Mouse (Mus musculus): ENCODE measurements around the gene Slc39a1. TPM values are rescaled to one million over a fixed set of nuclear protein-coding genes. Genes with fewer than 3 reads are reported as not detected.
"Not testable (repeated sequence)": the region's sequence is repeated elsewhere in the genome, so short reads cannot be mapped to it uniquely, and the experiment has no call there.

Gene Slc39a1
- total RNA-seq, 1 experiment, result 88.4 TPM

- no peak overlapping the region for H3K4me3 ChIP-seq (ENCODE audit: insufficient read depth in 1 of 2, low read depth in 1 of 2, low read length in 2 of 2, poor library complexity in 1 of 2, severe bottlenecking in 1 of 2)
- no peak for TF ChIP-seq ZC3H11A (IDR thresholded peaks at IDR 0.05; ENCODE audit: borderline replicate concordance, low read depth, low read length)
- no peak for TF ChIP-seq HCFC1 (IDR thresholded peaks at IDR 0.05; ENCODE audit: borderline replicate concordance, insufficient read depth, low read length)
- TF ChIP-seq ZNF384 (IDR thresholded peaks at IDR 0.05; ENCODE audit: low read depth, low read length), result no peak
- TF ChIP-seq CHD2 (IDR thresholded peaks at IDR 0.05; ENCODE audit: low read depth, low read length), result no peak
- TF ChIP-seq MAFK (IDR thresholded peaks at IDR 0.05; ENCODE audit: insufficient read depth, low read depth, low read length), result no peak
- no peaks in the 10 kb centered on the region; a peak in 1 of 4 replicates for H3K4me1 ChIP-seq (ENCODE audit: control insufficient read depth in 2 of 2, insufficient read depth in 2 of 2, low read length in 2 of 2, poor library complexity in 1 of 2)
- no peak overlapping the region for H3K27ac ChIP-seq (ENCODE audit: insufficient read depth, low read depth, low read length, poor library complexity, severe bottlenecking)
- no peak for DNase-seq (ENCODE audit: low read depth, low spot score)
- peaks cover 5% of the 10 kb centered on the region; the same call in 1 of the 2 replicates for H3K36me3 ChIP-seq (ENCODE audit: control insufficient read depth, insufficient read depth, low read length, poor library complexity, severe bottlenecking)
- in situ Hi-C loops (cut with MboI; ENCODE audit: low sequenced_read_pairs in 2 of 2, unreplicated experiment in 2 of 2), result no loop called here
- no peak overlapping the region for H3K9ac ChIP-seq (ENCODE audit: insufficient read depth, low read depth, low read length, poor library complexity, severe bottlenecking)
- H3K9me3 ChIP-seq (ENCODE audit: control insufficient read depth, insufficient read depth, low read depth, low read length), result no peaks in the 10 kb centered on the region
These were observed 31.8 kb downstream of the Slc39a1 start for GRCm38 (mm10) chr3:90279743-90280142.

- Histone ChIP-seq H3K27ac (ENCODE audit: insufficient read depth, low read depth, low read length, poor library complexity, severe bottlenecking) (no peak overlapping the region), H3K4me3 (ENCODE audit: insufficient read depth in 1 of 2, low read depth in 1 of 2, low read length in 2 of 2, poor library complexity in 1 of 2, severe bottlenecking in 1 of 2) (no peak overlapping the region), H3K9ac (ENCODE audit: insufficient read depth, low read depth, low read length, poor library complexity, severe bottlenecking) (no peak overlapping the region), H3K4me1 (ENCODE audit: control insufficient read depth in 2 of 2, insufficient read depth in 2 of 2, low read length in 2 of 2, poor library complexity in 1 of 2) (no peaks in the 10 kb centered on the region; a peak in 1 of 4 replicates), H3K9me3 (ENCODE audit: control insufficient read depth, insufficient read depth, low read depth, low read length) (no peaks in the 10 kb centered on the region), H3K36me3 (ENCODE audit: control insufficient read depth, insufficient read depth, low read length, poor library complexity, severe bottlenecking) (peaks cover 5% of the 10 kb centered on the region; the same call in 1 of the 2 replicates)
- DNase-seq (ENCODE audit: low read depth, low spot score), result no peak
- in situ Hi-C loops (cut with MboI; ENCODE audit: low sequenced_read_pairs in 2 of 2, unreplicated experiment in 2 of 2), result no loop called here
- no peak for TF ChIP-seq ZNF384 (IDR thresholded peaks at IDR 0.05; ENCODE audit: low read depth, low read length)
- TF ChIP-seq HCFC1 (IDR thresholded peaks at IDR 0.05; ENCODE audit: borderline replicate concordance, insufficient read depth, low read length), result no peak
- TF ChIP-seq ZC3H11A (IDR thresholded peaks at IDR 0.05; ENCODE audit: borderline replicate concordance, low read depth, low read length), result no peak
- TF ChIP-seq CHD2 (IDR thresholded peaks at IDR 0.05; ENCODE audit: low read depth, low read length), result no peak
- TF ChIP-seq MAFK (IDR thresholded peaks at IDR 0.05; ENCODE audit: insufficient read depth, low read depth, low read length), result no peak
These were observed 32.7 kb downstream of the Slc39a1 start for GRCm38 (mm10) chr3:90280708-90281107.

GRCm38 (mm10) chr3:90284150-90284549 is 36.2 kb downstream of the Slc39a1 start:
- no peaks in the 10 kb centered on the region for H3K9me3 ChIP-seq (ENCODE audit: control insufficient read depth, insufficient read depth, low read depth, low read length)
- DNase-seq (ENCODE audit: low read depth, low spot score), result no peak
- peaks cover 5% of the 10 kb centered on the region; the same call in 1 of the 2 replicates for H3K36me3 ChIP-seq (ENCODE audit: control insufficient read depth, insufficient read depth, low read length, poor library complexity, severe bottlenecking)
- H3K4me1 ChIP-seq (ENCODE audit: control insufficient read depth in 2 of 2, insufficient read depth in 2 of 2, low read length in 2 of 2, poor library complexity in 1 of 2), result no peaks in the 10 kb centered on the region
- H3K4me3 ChIP-seq (ENCODE audit: insufficient read depth in 1 of 2, low read depth in 1 of 2, low read length in 2 of 2, poor library complexity in 1 of 2, severe bottlenecking in 1 of 2), result no peak overlapping the region
- no peak overlapping the region for H3K27ac ChIP-seq (ENCODE audit: insufficient read depth, low read depth, low read length, poor library complexity, severe bottlenecking)
- no peak overlapping the region for H3K9ac ChIP-seq (ENCODE audit: insufficient read depth, low read depth, low read length, poor library complexity, severe bottlenecking)
- in situ Hi-C loops (cut with MboI; ENCODE audit: low sequenced_read_pairs in 2 of 2, unreplicated experiment in 2 of 2), result no loop called here
- TF ChIP-seq ZNF384 (IDR thresholded peaks at IDR 0.05; ENCODE audit: low read depth, low read length) (no peak), MAFK (IDR thresholded peaks at IDR 0.05; ENCODE audit: insufficient read depth, low read depth, low read length) (no peak), CHD2 (IDR thresholded peaks at IDR 0.05; ENCODE audit: low read depth, low read length) (no peak), HCFC1 (IDR thresholded peaks at IDR 0.05; ENCODE audit: borderline replicate concordance, insufficient read depth, low read length) (no peak), ZC3H11A (IDR thresholded peaks at IDR 0.05; ENCODE audit: borderline replicate concordance, low read depth, low read length) (no peak)

GRCm38 (mm10) chr3:90289403-90289802 is 41.4 kb downstream of the Slc39a1 start:
- H3K27ac ChIP-seq (ENCODE audit: insufficient read depth, low read depth, low read length, poor library complexity, severe bottlenecking); DNase-seq (ENCODE audit: low read depth, low spot score); H3K4me1 ChIP-seq (ENCODE audit: control insufficient read depth in 2 of 2, insufficient read depth in 2 of 2, low read length in 2 of 2, poor library complexity in 1 of 2); H3K4me3 ChIP-seq (ENCODE audit: insufficient read depth in 1 of 2, low read depth in 1 of 2, low read length in 2 of 2, poor library complexity in 1 of 2, severe bottlenecking in 1 of 2); H3K9ac ChIP-seq (ENCODE audit: insufficient read depth, low read depth, low read length, poor library complexity, severe bottlenecking); in situ Hi-C loops (cut with MboI; ENCODE audit: low sequenced_read_pairs in 2 of 2, unreplicated experiment in 2 of 2); H3K9me3 ChIP-seq (ENCODE audit: control insufficient read depth, insufficient read depth, low read depth, low read length); H3K36me3 ChIP-seq (ENCODE audit: control insufficient read depth, insufficient read depth, low read length, poor library complexity, severe bottlenecking): not testable (repeated sequence)
- TF ChIP-seq ZNF384 (IDR thresholded peaks at IDR 0.05; ENCODE audit: low read depth, low read length), result peak; percentile 82

- in situ Hi-C loops (cut with MboI; ENCODE audit: low sequenced_read_pairs in 2 of 2, unreplicated experiment in 2 of 2), result no loop called here
- no peak overlapping the region for H3K9ac ChIP-seq (ENCODE audit: insufficient read depth, low read depth, low read length, poor library complexity, severe bottlenecking)
These were observed 42.6 kb downstream of the Slc39a1 start for GRCm38 (mm10) chr3:90290602-90291001.

More at GRCm38 (mm10) chr3:90290602-90291001, 42.6 kb downstream of the Slc39a1 start:
- Histone ChIP-seq H3K4me3 (ENCODE audit: insufficient read depth in 1 of 2, low read depth in 1 of 2, low read length in 2 of 2, poor library complexity in 1 of 2, severe bottlenecking in 1 of 2) (no peak overlapping the region), H3K27ac (ENCODE audit: insufficient read depth, low read depth, low read length, poor library complexity, severe bottlenecking) (no peak overlapping the region), H3K36me3 (ENCODE audit: control insufficient read depth, insufficient read depth, low read length, poor library complexity, severe bottlenecking) (no peaks in the 10 kb centered on the region), H3K4me1 (ENCODE audit: control insufficient read depth in 2 of 2, insufficient read depth in 2 of 2, low read length in 2 of 2, poor library complexity in 1 of 2) (no peaks in the 10 kb centered on the region; a peak in 1 of 4 replicates), H3K9me3 (ENCODE audit: control insufficient read depth, insufficient read depth, low read depth, low read length) (no peaks in the 10 kb centered on the region)
- TF ChIP-seq ZC3H11A (IDR thresholded peaks at IDR 0.05; ENCODE audit: borderline replicate concordance, low read depth, low read length) (no peak), ZNF384 (IDR thresholded peaks at IDR 0.05; ENCODE audit: low read depth, low read length) (no peak), MAFK (IDR thresholded peaks at IDR 0.05; ENCODE audit: insufficient read depth, low read depth, low read length) (no peak), HCFC1 (IDR thresholded peaks at IDR 0.05; ENCODE audit: borderline replicate concordance, insufficient read depth, low read length) (no peak), CHD2 (IDR thresholded peaks at IDR 0.05; ENCODE audit: low read depth, low read length) (no peak)
- DNase-seq (ENCODE audit: low read depth, low spot score), result no peak

All from ES-E14 (cell line).